Mouse (Mus musculus) mesoderm, embryonic 11.5 days (tissue): Measurements from ENCODE around the gene 1600014C23Rik.

Experiments
- DNase-seq: peaks from one replicate; pipeline ENCODE4 v3.0.0-alpha.2; 2012; ENCODE audit warnings: low read depth, low spot score

Gene 1600014C23Rik

DNA sequence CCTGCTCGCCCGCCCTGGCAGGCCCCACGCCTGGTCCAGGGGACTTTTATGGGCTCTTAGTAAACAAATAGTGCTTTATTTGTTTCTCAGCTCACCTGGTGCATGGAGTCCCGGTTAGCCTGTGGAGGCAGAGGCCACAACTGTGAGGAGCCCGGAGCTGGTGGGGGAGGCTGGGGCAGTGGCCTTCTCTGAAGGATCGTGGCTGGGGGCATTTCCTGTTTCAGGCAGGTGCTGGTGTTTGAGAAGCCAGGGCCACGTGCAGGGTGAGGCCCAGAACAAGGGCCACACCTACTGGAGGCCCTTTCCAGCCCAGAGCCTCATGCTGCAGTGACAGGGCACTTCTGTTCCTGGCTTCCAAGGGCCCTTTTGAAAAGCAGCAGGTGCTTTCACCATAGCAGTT is 7.4 kb downstream of the 1600014C23Rik start:
- no peak for DNase-seq

DNA sequence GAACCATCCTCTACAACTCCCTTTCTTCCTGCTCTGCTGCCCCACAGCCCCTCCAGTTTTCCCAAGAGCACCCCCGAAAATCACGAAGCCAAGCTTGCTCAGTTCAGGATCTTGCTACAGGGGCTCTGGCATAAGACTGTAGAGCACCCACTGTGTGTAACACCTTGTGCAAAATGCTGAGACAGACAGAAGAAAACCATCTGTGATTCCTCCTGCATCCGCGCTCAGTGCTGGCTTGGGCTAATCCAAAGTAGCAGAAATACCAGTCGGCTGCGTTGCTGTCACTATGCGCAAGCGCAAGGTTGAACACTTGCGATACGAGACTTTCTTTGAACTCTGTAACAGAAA is 9.1 kb downstream of the 1600014C23Rik start:
- no peak for DNase-seq

DNA sequence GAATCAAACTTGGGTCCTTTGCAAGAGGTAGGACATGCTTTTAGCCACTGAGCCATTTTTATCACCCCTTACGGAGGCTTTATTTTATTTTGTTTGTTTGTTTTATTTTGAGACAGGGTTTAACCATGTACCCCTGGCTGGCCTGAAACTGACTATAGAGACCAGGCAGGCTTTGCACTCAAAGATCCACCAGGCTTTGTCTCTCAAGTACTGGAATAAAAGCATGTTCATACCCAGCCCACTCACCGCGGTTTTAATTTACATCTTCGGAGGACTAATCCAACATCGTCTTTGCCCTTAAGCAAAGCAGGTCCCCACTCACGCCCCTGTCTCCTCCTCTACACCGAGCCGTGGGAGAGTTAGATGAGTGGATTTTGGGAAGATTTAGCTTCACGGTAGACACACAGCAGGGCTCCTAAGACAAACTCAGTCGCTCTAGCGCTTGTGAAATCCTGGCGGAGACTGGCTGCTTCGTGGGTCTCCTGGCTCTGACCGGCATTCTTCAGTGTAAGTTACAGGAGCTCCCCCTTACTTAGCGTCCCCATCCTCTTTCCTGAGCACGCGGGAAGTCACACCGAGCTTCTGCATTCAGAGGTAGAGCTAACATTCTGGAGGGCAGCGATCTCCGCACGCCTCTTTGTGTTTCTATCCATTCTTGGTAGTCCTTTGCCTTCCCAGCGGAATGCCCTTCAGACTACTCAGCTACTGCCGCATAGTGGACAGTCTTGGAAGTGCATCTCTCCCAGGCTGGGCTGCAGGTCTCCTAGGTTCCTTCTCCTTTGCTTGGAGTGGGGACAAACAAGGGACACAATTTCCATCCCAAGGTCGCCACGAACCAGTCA is 9.7 kb downstream of the 1600014C23Rik start:
- peak; percentile 93 for DNase-seq

DNA sequence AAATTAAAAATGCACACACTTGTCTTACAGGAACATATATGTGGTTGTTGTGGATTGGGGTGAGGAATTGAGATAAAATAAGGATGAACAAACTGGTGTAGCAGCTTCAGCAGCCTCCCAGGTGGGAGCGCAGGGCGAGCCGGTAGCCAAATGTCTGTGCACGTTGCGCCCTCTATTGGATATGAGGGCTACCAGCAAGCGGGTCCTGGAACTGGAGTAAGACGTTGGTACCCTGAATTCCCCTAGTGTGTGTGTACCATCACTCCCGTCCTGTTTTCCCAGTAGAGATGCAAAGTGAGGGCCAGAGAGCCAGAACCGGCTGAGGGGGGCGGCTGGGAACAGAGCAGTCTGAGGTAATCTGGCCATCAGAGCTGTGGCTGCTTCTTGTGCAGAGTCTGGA is 15.3 kb downstream of the 1600014C23Rik start:
- DNase-seq = peak; percentile 66

DNA sequence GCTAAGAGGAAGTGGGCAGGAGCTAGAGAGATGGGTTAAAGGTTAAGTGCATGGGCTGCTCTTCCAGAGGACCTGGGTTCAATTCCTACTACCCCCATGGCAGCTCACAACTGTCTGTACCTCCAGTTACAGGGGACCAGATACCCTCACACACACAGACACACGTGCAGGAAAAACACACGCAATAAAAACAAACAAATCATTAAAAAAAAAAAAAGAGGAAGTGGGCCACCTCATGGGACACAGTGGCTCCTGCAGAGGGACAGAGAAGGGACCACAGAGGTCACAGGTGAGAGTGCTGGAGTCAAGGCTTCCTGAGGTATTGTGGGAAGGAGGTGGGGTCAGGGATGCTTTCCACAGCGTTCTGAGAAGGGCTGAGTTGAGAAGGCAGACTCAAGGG is 22.1 kb downstream of the 1600014C23Rik start:
- no peak for DNase-seq

DNA sequence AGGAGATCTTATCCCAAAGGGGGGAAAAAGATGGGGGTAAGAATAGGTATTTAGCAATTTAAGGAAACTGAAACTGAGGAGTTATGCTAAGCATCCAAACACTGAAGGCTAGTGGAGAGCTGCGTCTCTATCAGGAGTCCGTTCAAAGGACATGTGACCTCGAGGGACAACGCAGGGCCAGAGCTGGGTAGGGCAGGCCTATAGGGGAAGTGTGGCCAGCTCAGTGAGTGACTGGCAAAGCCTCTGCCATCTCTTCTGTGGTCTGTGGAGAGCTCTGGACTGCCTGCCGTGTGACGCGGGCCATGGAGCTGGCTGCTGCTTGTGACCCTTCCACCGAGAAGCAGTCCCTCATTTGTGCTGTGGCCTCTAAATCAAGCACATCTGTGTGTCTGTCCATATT is 23.2 kb downstream of the 1600014C23Rik start:
- DNase-seq = no peak

DNA sequence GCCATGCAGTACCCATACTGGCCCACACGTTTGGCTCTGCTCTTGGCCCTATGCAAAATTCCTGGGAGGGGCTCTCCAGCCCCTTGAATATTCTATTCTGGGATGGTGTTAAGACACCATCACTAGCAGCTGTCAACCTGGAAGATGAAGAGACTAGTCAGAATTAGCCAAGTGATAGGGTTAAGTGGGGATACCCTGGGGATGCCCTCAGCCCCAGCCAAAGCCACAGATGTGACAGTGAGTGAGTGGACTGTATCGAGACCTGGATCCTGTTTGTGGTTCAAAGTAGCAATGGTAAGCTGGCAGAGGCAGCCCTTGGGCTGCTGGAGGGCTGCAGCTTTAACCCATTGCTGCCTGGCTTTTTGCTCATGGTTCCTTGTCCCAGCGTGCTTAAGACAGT is 23.8 kb downstream of the 1600014C23Rik start:
- DNase-seq = no peak

DNA sequence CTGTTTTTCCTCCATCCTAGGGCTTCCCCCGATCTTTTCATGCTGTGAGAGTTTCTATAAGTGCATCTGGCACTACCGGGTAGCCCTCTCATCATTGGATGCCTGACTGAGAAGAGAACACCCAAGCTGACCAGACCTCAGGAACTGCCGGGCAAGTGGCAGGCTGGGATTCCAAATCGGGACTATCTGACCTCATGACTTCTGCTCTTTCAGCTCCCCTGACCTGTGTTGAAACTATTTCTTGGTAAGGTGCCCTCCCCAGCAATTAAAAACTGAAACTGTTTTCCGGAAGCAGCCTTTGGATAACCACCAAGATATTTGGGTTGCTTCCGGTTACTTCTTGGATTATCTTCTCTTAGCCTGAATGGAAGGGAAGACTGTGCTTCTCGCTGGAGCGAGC is 25.5 kb downstream of the 1600014C23Rik start:
- no peak for DNase-seq

DNA sequence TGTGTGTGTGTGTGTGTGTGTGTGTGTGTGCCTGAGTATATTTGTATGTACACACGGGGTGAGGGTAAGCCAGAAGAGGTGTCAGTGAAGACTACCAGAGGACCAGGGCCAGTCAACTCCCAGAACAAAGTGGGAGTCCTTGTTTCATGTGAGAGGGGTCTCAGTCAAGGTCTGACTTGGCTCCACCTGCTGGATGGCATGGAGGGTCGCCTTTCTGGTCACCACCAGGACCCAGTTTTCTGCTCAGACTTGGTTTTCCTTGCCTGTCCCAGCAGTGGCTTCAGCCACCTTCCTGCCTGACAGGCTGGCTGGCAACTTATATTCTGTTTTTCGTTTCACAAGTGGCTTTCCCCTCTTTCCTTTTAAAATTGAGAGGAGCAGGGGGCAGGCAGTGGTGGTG is 26.3 kb downstream of the 1600014C23Rik start:
- DNase-seq = peak; percentile 23

DNA sequence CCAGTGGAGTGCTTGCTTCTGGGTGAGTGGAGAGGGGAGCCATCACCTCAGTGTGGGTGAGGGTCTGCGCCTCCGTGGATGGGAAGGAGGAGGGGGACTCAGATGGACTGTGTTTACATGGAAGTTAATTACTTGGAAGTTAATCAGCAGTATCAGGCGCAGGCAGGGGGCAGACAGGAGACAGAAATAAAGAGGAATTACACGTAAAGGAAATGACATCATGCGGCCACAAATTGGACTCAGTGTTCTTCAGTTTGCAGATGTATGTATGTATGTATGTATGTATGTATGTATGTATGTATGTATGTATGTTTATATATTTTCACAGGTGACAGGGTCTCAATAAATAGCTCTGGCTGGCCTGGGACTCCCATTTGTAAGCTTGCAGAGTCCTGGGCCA is 26.8 kb downstream of the 1600014C23Rik start:
- DNase-seq = no peak

DNA sequence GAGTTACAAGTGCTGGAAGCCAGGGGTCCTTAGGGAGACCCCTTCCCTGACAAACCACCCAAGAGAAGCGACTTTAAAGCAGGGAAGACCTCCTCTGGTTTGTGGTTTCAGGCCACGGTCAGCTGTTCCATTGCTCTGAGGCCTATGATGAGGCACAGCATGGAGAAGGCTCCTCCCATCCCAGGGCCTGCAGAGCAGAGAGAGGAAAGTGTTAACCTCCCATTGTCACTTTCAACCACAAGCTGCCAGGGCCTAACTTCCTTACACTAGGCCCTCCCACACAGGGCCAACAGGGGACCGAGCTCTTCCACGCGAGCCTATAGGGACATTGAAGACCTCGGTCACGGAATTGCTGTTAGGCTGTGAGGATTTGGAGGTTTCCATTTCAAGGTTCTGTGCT is 30.5 kb downstream of the 1600014C23Rik start:
- DNase-seq = no peak

DNA sequence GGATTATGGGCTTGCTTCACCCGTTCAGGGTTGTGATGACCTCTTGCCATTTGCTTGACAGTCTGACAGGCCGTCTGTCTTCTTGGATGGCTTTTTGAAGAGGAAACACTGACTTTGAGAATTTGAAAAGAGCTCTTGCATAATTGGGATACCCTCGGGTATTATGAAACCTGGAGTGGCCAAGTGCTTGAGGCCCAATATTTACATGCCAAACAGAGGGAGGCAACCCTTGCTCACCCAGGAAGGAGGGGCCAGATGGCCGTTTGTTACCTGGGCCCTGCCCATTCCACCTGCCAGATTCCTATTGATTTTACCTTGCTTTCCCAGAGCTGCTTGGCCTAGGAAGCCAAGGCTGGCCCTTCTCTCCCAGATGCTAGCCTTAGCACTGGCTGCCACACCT is 31.4 kb downstream of the 1600014C23Rik start:
- DNase-seq = no peak

DNA sequence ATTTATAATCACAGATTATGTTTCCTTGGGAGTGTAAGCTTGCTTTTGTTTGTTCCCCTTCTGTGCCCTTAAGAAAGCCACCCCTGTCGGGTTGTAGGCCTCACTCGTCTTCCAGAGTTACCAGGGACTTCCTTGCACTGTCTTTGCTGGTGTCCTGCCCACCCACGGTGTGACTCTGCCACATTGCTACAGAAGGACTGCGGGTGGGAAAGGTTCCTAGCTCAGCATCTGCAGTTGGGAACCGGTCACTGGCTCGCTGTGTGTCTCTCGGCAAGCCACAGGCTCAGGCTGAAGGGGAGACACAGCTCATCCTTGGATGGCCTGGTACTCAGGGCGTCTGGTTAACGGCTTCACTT is 32.4 kb downstream of the 1600014C23Rik start:
- no peak for DNase-seq

DNA sequence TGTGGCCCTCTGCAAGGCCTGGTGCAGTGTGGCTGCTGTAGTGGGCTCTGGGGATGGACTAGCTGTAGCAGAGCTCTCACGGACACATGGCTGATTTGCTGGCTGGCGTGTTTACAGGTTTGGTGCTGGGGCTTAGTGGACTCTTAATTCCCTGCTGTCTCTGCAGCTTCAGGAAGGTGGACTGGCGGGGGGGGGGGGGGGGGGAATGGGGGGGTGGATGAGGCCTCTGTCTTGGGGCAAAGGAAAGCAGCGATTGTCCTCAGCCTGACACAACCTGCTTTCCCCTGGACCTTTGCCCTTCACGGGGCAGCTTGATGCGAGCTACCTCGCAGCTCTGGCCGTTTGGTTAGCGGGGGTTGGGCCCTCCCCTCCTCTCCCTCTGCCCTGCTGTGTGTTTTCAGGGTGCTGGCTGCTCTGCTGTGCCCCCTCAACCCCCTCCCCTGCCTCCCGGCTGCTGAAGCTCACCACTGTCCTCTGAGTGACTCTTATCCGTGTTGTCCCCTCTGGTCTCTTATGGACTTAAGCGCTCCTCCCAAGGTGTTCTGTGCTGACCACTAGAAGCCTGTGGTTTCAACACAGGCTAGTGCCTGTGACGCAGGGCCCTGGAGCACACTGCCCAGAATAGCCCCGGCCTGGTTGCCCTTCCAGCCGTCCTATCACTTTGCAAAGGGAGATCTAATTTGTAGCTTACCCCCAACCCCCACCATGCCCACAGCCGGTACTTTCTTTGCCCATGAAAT is 33.0 kb downstream of the 1600014C23Rik start:
- no peak for DNase-seq

DNA sequence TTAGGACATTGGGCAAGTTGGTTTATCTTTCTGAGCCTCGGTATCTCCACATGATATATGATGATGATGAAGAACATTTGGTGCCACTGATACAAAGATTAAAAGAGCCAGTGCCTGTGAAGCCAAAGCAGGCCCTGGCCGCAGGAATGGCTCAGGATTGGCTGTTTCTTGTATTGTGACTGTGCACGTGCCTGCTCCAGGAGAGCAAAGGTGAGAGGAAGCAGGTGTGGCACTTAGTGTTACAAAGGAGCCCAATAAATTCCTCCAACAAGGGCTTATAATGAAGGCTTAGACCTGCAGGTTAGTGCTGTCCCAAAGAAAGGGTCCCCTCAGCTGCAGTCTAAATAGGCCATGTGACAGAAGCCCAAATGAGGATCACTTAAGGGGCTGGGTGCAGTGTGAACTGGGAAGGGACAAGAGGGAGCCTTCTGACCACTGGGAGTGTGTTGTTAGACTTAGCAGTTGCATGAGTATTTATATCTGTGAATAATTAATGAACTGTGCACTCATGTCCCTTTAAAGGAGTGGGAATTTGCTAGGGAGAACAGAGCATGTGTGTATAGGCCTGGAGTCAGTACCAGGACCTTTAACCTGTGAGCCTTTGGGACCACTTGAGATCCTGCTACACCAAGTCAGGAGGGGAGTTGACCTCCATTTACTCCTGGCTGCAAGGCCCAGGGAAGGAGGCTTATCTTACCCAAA is 34.5 kb downstream of the 1600014C23Rik start:
- no peak for DNase-seq

DNA sequence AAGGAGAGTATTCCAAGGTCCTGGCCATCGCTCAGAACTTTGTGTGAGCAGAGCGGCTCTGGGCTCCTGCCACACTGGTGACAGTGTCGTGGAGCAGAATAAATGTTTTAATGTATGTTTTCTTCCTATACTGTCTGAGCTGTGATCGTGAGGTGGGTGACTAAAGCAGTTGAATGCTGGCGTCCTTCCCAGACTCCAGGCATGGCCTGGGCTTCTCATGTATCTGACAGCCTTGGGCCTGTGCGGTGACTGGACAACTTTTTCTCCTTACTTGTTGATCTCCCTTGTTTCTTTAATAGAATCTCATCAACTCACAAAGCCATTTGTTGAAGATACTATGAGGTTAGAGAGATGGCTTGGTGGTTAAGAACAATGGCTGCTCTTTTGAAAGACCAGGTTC is 35.3 kb downstream of the 1600014C23Rik start:
- no peak for DNase-seq

DNA sequence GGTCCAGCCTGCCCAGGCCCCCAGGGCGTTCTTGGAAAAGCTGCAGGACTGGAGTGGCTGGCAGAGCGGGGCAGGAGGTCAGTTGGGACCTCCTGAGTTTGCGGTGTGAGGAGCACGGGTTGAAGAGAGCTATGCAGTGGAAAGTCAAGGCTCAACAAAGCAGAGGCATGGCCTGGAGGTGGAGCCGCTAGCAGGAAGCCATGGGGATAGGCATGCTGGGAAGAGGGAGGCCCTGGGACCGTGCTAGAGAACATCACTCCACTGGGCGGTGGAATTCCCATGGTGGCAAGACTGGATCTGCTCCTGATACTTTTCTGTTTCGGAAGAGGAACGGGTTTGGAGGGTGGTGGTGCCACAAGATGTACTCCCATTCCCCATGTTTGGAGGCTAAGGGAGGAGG is 36.7 kb downstream of the 1600014C23Rik start:
- no peak for DNase-seq

DNA sequence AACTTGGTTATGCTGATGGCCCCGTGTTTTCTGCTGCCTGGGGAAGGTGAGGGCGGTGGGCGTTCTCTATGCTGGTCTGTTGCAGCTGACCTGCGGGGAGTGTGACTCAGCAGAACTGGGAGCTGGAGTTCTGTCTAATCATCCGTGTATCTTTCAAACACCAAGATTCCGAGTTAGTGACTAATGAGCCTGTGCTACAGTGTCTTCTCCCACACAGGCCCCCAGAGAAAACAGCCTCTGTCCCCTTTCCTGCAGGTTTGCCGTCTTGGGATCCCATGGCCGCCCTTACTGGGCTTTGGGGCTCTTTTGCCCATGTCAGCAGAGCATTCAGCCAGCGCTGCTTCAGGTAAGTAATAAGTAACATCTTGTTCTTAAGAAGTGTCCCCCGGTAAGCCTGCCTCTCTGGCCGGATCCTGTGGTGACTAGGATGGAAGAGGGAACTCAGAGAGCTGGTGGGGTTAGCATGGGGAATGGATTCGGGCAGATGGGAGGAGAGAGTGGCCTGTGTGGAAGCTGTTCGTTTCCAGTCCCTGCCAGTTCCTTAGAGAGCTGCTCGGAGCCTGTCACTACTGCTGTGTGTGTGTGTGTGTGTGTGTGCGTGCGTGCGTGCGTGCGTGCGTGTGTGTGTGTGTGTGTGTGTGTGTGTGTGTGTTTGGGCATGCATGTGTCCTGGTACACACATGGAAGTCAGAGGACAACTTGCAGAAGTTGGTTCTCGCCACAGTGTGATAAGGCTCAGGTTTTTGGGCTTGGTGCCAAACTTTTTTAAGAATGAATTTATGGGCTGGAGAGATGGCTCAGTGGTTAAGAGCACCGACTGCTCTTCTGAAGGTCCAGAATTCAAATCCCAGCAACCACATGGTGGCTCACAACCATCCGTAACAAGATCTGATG is 38.2 kb downstream of the 1600014C23Rik start:
- no peak for DNase-seq

DNA sequence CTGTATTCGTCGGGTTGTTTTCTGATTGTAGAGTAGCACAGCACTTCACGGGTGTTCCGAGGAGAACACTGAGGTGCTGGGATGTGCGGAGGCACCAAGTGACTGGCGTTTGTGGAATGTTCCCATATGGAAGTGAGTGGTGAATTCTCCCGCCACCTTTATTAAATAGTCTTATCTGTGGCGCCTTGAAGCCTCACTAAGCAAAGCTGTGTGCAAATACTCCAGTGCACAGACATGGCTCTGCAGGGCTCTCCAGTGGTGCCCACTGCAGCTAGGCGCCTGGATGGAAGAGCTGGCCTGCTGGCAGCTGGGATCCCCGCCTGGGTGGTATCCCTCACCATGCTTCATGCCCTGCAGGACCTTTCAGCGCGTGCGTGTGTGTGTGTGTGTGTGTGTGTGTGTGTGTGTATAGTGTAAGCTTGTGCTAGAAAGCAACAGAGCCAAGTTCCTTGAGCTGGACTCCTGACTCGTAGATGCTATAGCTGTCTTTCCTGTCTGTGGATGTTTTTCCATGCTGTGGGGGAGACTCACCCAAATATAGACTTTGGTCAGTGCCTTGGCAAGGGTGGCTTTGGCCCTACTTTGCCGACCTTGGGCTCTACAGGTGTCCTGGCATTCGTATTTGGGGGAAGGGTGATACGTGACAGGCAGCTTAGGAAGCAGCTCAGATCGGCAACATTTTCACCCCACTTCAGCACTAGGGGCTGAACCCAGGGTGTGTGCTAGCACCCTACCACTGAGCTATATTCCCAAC is 39.7 kb downstream of the 1600014C23Rik start:
- no peak for DNase-seq

DNA sequence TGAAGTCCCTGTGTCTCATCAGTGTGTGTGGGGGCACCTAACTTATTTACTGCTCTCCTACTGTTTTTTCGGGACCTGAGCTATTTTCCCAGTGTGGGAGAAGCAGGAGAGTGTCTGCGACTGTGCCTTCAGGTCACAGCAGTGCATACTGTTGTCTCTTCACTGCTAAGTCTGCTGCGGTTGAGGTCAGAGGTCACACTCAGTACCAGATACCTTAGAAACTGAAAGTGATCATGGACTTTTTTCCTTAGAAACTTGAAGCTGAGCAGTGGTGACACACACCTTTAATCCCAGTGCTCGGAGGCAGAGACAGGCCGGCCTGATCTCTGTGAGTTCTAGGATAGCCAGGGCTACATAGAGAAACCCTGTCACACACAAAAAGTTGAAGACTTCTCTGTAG is 41.5 kb downstream of the 1600014C23Rik start:
- DNase-seq = no peak

DNA sequence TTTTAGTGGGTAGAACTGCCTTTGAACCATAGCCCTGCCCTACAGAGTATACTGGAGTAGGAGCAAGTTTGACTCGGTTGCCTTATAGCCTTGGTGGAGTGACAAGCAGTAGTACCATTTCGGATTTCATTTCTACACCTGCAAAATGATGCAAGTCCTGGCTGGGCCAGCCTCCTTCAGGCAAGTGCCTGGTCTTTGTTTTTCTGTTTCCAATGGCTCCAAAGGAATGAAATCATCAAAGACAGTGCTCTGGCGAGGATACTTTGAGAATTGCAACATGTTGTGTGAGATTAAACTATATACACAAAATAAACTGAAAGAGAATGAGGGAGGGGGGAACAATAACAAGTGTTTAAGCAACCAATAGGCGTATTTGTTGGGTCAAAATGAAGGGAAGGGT is 43.6 kb downstream of the 1600014C23Rik start:
- DNase-seq = no peak
